Mouse (Mus musculus) forebrain, postnatal 0 days (tissue): ENCODE data around the gene Trp53i13. TPM values are rescaled to one million over a fixed set of nuclear protein-coding genes. Genes with fewer than 3 reads are reported as not detected.

Experiments
- ATAC-seq: fragments of 200-750 bp; cut with Nextera tagmentation; 2 replicates; pipeline ENCODE4 v1.8.0; 2017; ENCODE audit warnings: mild to moderate bottlenecking, moderate library complexity
- DNase-seq: peaks from one replicate; pipeline ENCODE4 v3.0.0-alpha.2; 2015
- H3K27ac ChIP-seq: fragments of 300-500 bp; sonication (generic); 2 replicates; pipeline ENCODE4 v1.5.1; 2014; ENCODE audit warnings: low read depth, mild to moderate bottlenecking, antibody characterized with exemption, low read length, moderate library complexity, mixed read lengths
- H3K27me3 ChIP-seq: fragments of 300-500 bp; sonication (generic); 2 replicates; pipeline ENCODE4 v1.6.1; 2014; ENCODE audit warnings: mild to moderate bottlenecking, low read length, mixed read lengths; ENCODE audit not compliant: insufficient read depth
- H3K36me3 ChIP-seq: fragments of 300-500 bp; sonication (generic); 2 replicates; pipeline ENCODE4 v1.6.1; 2014; ENCODE audit warnings: mild to moderate bottlenecking, moderate library complexity; ENCODE audit not compliant: insufficient read depth
- H3K4me1 ChIP-seq: fragments of 300-500 bp; sonication (generic); 2 replicates; pipeline ENCODE4 v1.6.1; 2014; ENCODE audit warnings: antibody characterized with exemption; ENCODE audit not compliant: insufficient read depth
- H3K4me2 ChIP-seq: fragments of 300-500 bp; sonication (generic); 2 replicates; pipeline ENCODE4 v1.6.1; 2014; ENCODE audit warnings: low read depth, mild to moderate bottlenecking, moderate library complexity
- H3K4me3 ChIP-seq: fragments of 300-500 bp; sonication (generic); 2 replicates; pipeline ENCODE4 v1.5.1; 2014; ENCODE audit warnings: low read depth, low read length, mixed read lengths
- H3K9ac ChIP-seq: fragments of 300-500 bp; sonication (generic); 2 replicates; pipeline ENCODE4 v1.6.1; 2014; ENCODE audit warnings: mild to moderate bottlenecking
- H3K9me3 ChIP-seq: fragments of 300-500 bp; sonication (generic); 2 replicates; pipeline ENCODE4 v1.6.1; 2016; ENCODE audit warnings: low read length
- CTCF ChIP-seq: sonication (generic); IDR thresholded peaks from 2 replicates; pipeline ENCODE4 v1.5.1; 2016; ENCODE audit warnings: antibody characterized with exemption, control low read depth, low read depth
- WGBS: fragments of 180-500 bp; shearing (Covaris S2); extraction: QIAGEN DNeasy Blood & Tissue Kit; methylation state at CpG from one replicate; pipeline ENCODE4 v1.1.7; 2014; 5-methylcytosine and 5-hydroxymethylcytosine counted together
- polyA plus RNA-seq: library from polyadenylated mRNA; unstranded; fragments of >200 nt; fragmentation: Nextera tagmentation; extraction: Ambion mirVana; gene quantifications from 2 replicates; pipeline ENCODE4 v1.2.1, GENCODE M21; 2015
- total RNA-seq: library from RNA; depleted of rRNA; stranded (reverse); fragments of >200 nt; gene quantifications from 2 replicates; pipeline ENCODE4 v1.2.3, GENCODE M21; 2014; rRNA removed

The Trp53i13 gene
- total and polyA plus RNA-seq, 2 experiments from 2014 or later, result 12.3 to 12.4 TPM

DNA sequence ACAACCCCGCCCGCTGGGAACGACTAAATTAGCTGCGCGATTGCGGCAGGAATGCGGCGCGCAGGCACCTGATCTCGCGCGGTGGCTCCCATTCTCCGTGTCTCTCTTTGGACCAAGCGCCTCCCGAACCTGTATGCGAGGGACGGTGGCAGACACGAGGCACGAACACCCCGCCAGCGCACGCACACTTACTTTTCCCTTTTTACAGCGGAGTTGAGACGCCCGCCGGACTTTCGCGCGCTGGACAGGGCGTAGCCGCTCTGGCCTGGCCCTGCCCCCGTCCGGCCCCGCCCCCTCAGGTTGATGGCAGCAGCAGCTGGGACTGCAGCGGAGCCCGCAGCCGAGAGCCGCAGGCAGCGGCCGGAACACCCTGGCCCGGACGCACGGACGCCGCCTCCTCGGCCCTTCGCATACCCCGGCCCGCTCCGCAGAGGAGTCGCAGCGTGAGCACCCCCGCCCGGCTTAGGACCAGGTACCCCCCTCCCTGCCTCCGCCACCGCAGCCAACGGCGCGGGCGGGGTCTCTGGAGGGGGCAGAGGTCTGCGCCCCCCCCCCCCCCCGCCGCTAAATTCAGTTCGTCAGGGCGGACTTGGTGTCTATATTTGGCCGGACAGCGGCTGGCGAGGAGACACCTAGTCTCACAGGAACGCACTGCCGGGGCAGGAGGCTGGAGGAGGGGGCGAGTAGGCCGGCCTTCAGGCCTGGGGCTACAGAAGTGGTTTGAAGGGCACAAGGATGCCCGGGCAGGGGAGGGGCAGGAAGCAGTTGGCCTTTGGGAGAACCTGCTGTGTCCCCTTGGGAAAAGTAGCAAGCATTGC, 53.3 kb downstream of the Trp53i13 start, which contains the start of gene Coro6:
Gene Coro6 (plus strand): TSS at position 129 of the 818 bp plus-strand sequence.
- peaks cover 5% of the 10 kb centered on the region for H3K4me1 ChIP-seq
- no peak within 1 kb of the TSS for H3K27ac ChIP-seq
- ATAC-seq (peak; percentile 56), DNase-seq (no peak)
- 3% methylated on average over 70 of the region's 73 CpGs for WGBS
- peak within 1 kb of the TSS; percentile 45 for H3K4me3 ChIP-seq
- H3K4me2 ChIP-seq, result peak within 1 kb of the TSS; percentile 99
- no peaks in the 10 kb centered on the region for H3K9me3 ChIP-seq
- H3K9ac ChIP-seq, result peak within 1 kb of the TSS; percentile 56
- H3K36me3 ChIP-seq, result no peaks in the 10 kb centered on the region
- TF ChIP-seq CTCF, result no peak
- H3K27me3 ChIP-seq, result no peaks in the 10 kb centered on the region; the same call in none of the 2 replicates

GRCm38 (mm10) chr11:77461856-77462255, 53.9 kb downstream of the Trp53i13 start:
- Histone ChIP-seq H3K36me3 (no peaks in the 10 kb centered on the region), H3K9me3 (no peaks in the 10 kb centered on the region), H3K4me3 (peak overlapping the region; percentile 45), H3K27me3 (no peaks in the 10 kb centered on the region; the same call in none of the 2 replicates), H3K4me2 (peak overlapping the region; percentile 99), H3K9ac (peak overlapping the region; percentile 56), H3K4me1 (peaks cover 5% of the 10 kb centered on the region), H3K27ac (no peak overlapping the region)
- ATAC-seq (no peak), DNase-seq (no peak)
- 4% methylated on average over 6 of the region's 6 CpGs for WGBS
- TF ChIP-seq CTCF, result no peak

Other genes starting within 250 kb of the Trp53i13 start
- 0.43 and 0.54 TPM in 2 replicates for gene Coro6, start 53.6 kb downstream of the Trp53i13 start, total RNA-seq
- gene Coro6, start 53.6 kb downstream of the Trp53i13 start, polyA plus RNA-seq, result 0.12 and 0.28 TPM in 2 replicates
- gene Ankrd13b, start 26.3 kb downstream of the Trp53i13 start, total RNA-seq, result 81.7 and 81.9 TPM in 2 replicates
- gene Ankrd13b, start 26.3 kb downstream of the Trp53i13 start, polyA plus RNA-seq, result 55.4 and 56.8 TPM in 2 replicates
- 91.2 and 126 TPM in 2 replicates for gene Git1, start 22.4 kb downstream of the Trp53i13 start, total RNA-seq
- 20.1 and 22.1 TPM in 2 replicates for gene Git1, start 22.4 kb downstream of the Trp53i13 start, polyA plus RNA-seq
- 1.6 and 1.9 TPM in 2 replicates for gene Abhd15, start 859 bp downstream of the Trp53i13 start, total RNA-seq
- gene Abhd15, start 859 bp downstream of the Trp53i13 start, polyA plus RNA-seq, result 1.1 and 1.5 TPM in 2 replicates
- gene Gm10392, start 3.2 kb upstream of the Trp53i13 start, total RNA-seq, result not detected in 2 replicates
- not detected in 2 replicates for gene Gm10392, start 3.2 kb upstream of the Trp53i13 start, polyA plus RNA-seq
- 74.2 and 87.4 TPM in 2 replicates for gene Taok1, start 91.8 kb upstream of the Trp53i13 start, total RNA-seq
- gene Taok1, start 91.8 kb upstream of the Trp53i13 start, polyA plus RNA-seq, result 20.4 and 30.8 TPM in 2 replicates
- gene Nufip2, start 170.2 kb upstream of the Trp53i13 start, total RNA-seq, result 42.9 and 52.0 TPM in 2 replicates
- 1.7 and 3.0 TPM in 2 replicates for gene Nufip2, start 170.2 kb upstream of the Trp53i13 start, polyA plus RNA-seq
- gene Cryba1, start 209.3 kb upstream of the Trp53i13 start, total RNA-seq, result 0.23 and 0.95 TPM in 2 replicates
- gene Cryba1, start 209.3 kb upstream of the Trp53i13 start, polyA plus RNA-seq, result 0.41 and 0.88 TPM in 2 replicates
- 67.5 and 85.2 TPM in 2 replicates for gene Myo18a, start 247.3 kb upstream of the Trp53i13 start, total RNA-seq
- 23.9 and 33.8 TPM in 2 replicates for gene Myo18a, start 247.3 kb upstream of the Trp53i13 start, polyA plus RNA-seq